Mouse (Mus musculus): ENCODE data around the gene Ahnak2. TPM values are rescaled to one million over a fixed set of nuclear protein-coding genes. Genes with fewer than 3 reads are reported as not detected.

Gene Ahnak2
- total RNA-seq, 4 experiments from 2014 or later: 7.6 to 17.7 (median 14.5) TPM

- no peak for DNase-seq
Measured at GRCm38 (mm10) chr12:112732591-112732990, 69.9 kb downstream of the Ahnak2 start.

GRCm38 (mm10) chr12:112730808-112731207, 71.6 kb downstream of the Ahnak2 start:
- no peak for DNase-seq

GRCm38 (mm10) chr12:112727801-112728200, 74.7 kb downstream of the Ahnak2 start:
- no peak for DNase-seq

GRCm38 (mm10) chr12:112724077-112724805, 78.2 kb downstream of the Ahnak2 start:
- DNase-seq: peak; percentile 50

- no peak for DNase-seq
Measured at GRCm38 (mm10) chr12:112723445-112723844, 79.0 kb downstream of the Ahnak2 start.

- no peak for DNase-seq
Measured at GRCm38 (mm10) chr12:112723028-112723330, 79.5 kb downstream of the Ahnak2 start.

GRCm38 (mm10) chr12:112722240-112723027, 80.0 kb downstream of the Ahnak2 start:
- peak; percentile 59 for DNase-seq

Small RNA genes lying within 50 kb of the gene (microRNA-seq; reads per million reads assigned to microRNA genes)
- 0 to 0.18 reads per million in 2 experiments for gene Mir6940

Other genes with a start within 250 kb of the Ahnak2 start
- 10 to 100 TPM; 34.6 to 65.5 (median 48.9) TPM for gene Inf2, start 213.9 kb downstream of the Ahnak2 start, total RNA-seq (2022)
- 10 to 100 TPM; 15.2 to 53.1 (median 30.7) TPM for gene Adssl1, start 182.6 kb downstream of the Ahnak2 start, total RNA-seq (2022)
- 10 to 100 TPM; 37.0 to 73.9 (median 51.5) TPM for gene Siva1, start 158.0 kb downstream of the Ahnak2 start, total RNA-seq (2022)
- 100 to 1,000 TPM; 275 to 460 (median 313) TPM for gene Akt1, start 127.8 kb downstream of the Ahnak2 start, total RNA-seq (2022)
- 10 to 100 TPM in 3 of 4 experiments, 1 to 10 TPM in 1; 8.7 to 20.1 (median 15.9) TPM for gene Zbtb42, start 123.8 kb downstream of the Ahnak2 start, total RNA-seq (2022)
- 10 to 100 TPM; 43.6 to 74.0 (median 59.1) TPM for gene Cep170b, start 82.2 kb downstream of the Ahnak2 start, total RNA-seq (2022)
- gene Pld4, start 42.0 kb downstream of the Ahnak2 start, total RNA-seq (2022): 10 to 100 TPM in 3 of 4 experiments, 1 to 10 TPM in 1; 9.1 to 21.7 (median 15.5) TPM
- 10 to 100 TPM; 10.6 to 16.1 (median 14.0) TPM for gene Clba1, start 6.3 kb upstream of the Ahnak2 start, total RNA-seq (2022)
- gene Cdca4, start 26.8 kb upstream of the Ahnak2 start, total RNA-seq (2022): 10 to 100 TPM; 11.7 to 14.7 (median 13.6) TPM
- gene Gpr132, start 65.6 kb upstream of the Ahnak2 start, total RNA-seq (2022): under 1 TPM; 0.42 to 0.80 (median 0.56) TPM
- gene Jag2, start 127.1 kb upstream of the Ahnak2 start, total RNA-seq (2022): 10 to 100 TPM in 1 of 4 experiments, 1 to 10 TPM in 3; 3.7 to 10.1 (median 6.6) TPM
- gene Nudt14, start 139.5 kb upstream of the Ahnak2 start, total RNA-seq (2022): 10 to 100 TPM; 29.3 to 45.0 (median 36.1) TPM
- 10 to 100 TPM; 21.5 to 30.9 (median 24.2) TPM for gene Btbd6, start 173.8 kb upstream of the Ahnak2 start, total RNA-seq (2022)
- gene Brf1, start 198.0 kb upstream of the Ahnak2 start, total RNA-seq (2022): 10 to 100 TPM; 49.6 to 86.9 (median 68.3) TPM
- gene Pacs2, start 211.9 kb upstream of the Ahnak2 start, total RNA-seq (2022): 10 to 100 TPM; 42.2 to 60.4 (median 53.7) TPM

Data from adrenal gland, adult 8-10 months (tissue).